ENCODE assay signal across 15 mouse cellular contexts in genomic region chr15:31693109-31693508, GRCm38 (mm10).
"Had no signal": no experiment of that assay in that cellular context is flagged by ENCODE, and none has a peak within 500 bp of the region (broad histone marks: within the 10 kb centered on the region; RNA-seq: fewer than 3 reads in every experiment).

No protein-coding gene starts in this region.

- H3K27me3 ChIP-seq: neural tube, embryonic 15.5 days; stomach, embryonic 15.5 days had no signal

- H3K4me3 ChIP-seq: neural tube, embryonic 15.5 days; stomach, embryonic 15.5 days had no signal

- H3K4me1 ChIP-seq: neural tube, embryonic 15.5 days; stomach, embryonic 15.5 days had no signal

- H3K9ac ChIP-seq: neural tube, embryonic 15.5 days; stomach, embryonic 15.5 days had no signal

- H3K36me3 ChIP-seq: neural tube, embryonic 15.5 days; stomach, embryonic 15.5 days had no signal

- H3K9me3 ChIP-seq: neural tube, embryonic 15.5 days; stomach, embryonic 15.5 days had no signal

- DNase-seq: retina, postnatal 1 day; right cerebral cortex, adult 18-20 months; right cerebral cortex, postnatal 14 days; right cerebral cortex, postnatal 25 days; right cerebral cortex, postnatal 4 days; spleen, adult 18-20 months; thymus, adult 18-20 months; thymus, adult 2 months; thymus, postnatal 14 days; thymus, postnatal 25 days; thymus, postnatal 36 days; thymus, postnatal 4 days had no signal

- H3K27ac ChIP-seq: neural tube, embryonic 15.5 days; stomach, embryonic 15.5 days; stomach, postnatal 0 days had no signal
